Mouse (Mus musculus): ENCODE data around the gene Setx.

DNA sequence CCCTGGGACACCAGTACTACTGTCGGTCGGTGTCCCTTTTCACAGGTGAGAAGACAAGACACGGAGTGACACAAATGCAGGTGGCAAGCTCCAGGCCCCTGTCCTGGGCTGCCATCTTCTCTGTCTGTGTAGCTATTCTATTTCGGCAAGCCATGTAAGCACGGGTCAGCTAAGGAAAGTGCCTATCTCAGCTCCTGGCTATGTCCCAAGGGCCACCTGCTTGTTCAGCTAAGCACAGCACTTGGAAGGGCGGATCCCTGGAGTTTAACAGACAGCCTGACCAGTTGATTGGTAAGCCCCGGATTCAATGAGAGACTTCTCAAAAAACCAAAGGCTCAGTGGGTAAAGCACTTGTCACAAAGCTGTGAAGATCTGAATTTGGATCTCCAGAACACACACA is 66.4 kb downstream of the Setx start:
- TF ChIP-seq CTCF (IDR thresholded peaks at IDR 0.05; ENCODE audit: borderline replicate concordance, control insufficient read depth, extremely low read depth, insufficient read depth, low read length, poor library complexity): no peak
- no peak for TF ChIP-seq POLR2A (IDR thresholded peaks at IDR 0.05; ENCODE audit: control insufficient read depth, extremely low read depth, insufficient read depth, low read length, poor library complexity)
